Mouse (Mus musculus) forebrain, embryonic 13.5 days (tissue): ENCODE results near the gene Muc13. TPM values are rescaled to one million over a fixed set of nuclear protein-coding genes. Genes with fewer than 3 reads are reported as not detected.
A peak's percentile ranks its signal among the peaks of the same experiment; 100 is the strongest.

Source experiments
- ATAC-seq: fragments of 200-750 bp; cut with Nextera tagmentation; 2 replicates; pipeline ENCODE4 v1.8.0; 2017
- H3K27ac ChIP-seq: fragments of 300-500 bp; sonication (generic); 2 replicates; pipeline ENCODE4 v1.5.1; 2015; ENCODE audit warnings: inconsistent platforms, mild to moderate bottlenecking, moderate library complexity
- H3K27me3 ChIP-seq: fragments of 300-500 bp; sonication (generic); 2 replicates; pipeline ENCODE4 v1.6.1; 2015; ENCODE audit warnings: mild to moderate bottlenecking, inconsistent platforms
- H3K36me3 ChIP-seq: fragments of 300-500 bp; sonication (generic); 2 replicates; pipeline ENCODE4 v1.6.1; 2015; ENCODE audit warnings: mild to moderate bottlenecking, inconsistent platforms; ENCODE audit not compliant: poor library complexity, severe bottlenecking
- H3K4me1 ChIP-seq: fragments of 300-500 bp; sonication (generic); 2 replicates; pipeline ENCODE4 v1.6.1; 2015; ENCODE audit warnings: inconsistent platforms
- H3K4me2 ChIP-seq: fragments of 300-500 bp; sonication (generic); 2 replicates; pipeline ENCODE4 v1.6.1; 2015; ENCODE audit warnings: inconsistent platforms, mild to moderate bottlenecking, moderate library complexity
- H3K4me3 ChIP-seq: fragments of 300-500 bp; sonication (generic); 2 replicates; pipeline ENCODE4 v1.5.1; 2015; ENCODE audit warnings: mild to moderate bottlenecking, inconsistent platforms
- H3K9ac ChIP-seq: fragments of 300-500 bp; sonication (generic); 2 replicates; pipeline ENCODE4 v1.6.1; 2015; ENCODE audit warnings: mild to moderate bottlenecking, inconsistent platforms
- H3K9me3 ChIP-seq: fragments of 300-500 bp; sonication (generic); replicated peaks from 2 replicates; pipeline ENCODE4 v1.6.1; 2016; ENCODE audit warnings: inconsistent platforms
- WGBS: fragments of 180-500 bp; shearing (Covaris S2); methylation state at CpG from one replicate; pipeline ENCODE4 v1.1.7; 2015; 5-methylcytosine and 5-hydroxymethylcytosine counted together
- polyA plus RNA-seq: library from polyadenylated mRNA; unstranded; fragments of >200 nt; fragmentation: Nextera tagmentation; extraction: Ambion mirVana; gene quantifications from 2 replicates; pipeline ENCODE4 v1.2.1, GENCODE M21; 2015

Muc13 gene
- polyA plus RNA-seq, 1 experiment from 2014 or later: not detected

- Histone ChIP-seq H3K27me3 (peaks cover 68% of the 10 kb centered on the region), H3K9ac (no peak overlapping the region), H3K4me1 (peaks cover 39% of the 10 kb centered on the region), H3K4me2 (peak overlapping the region; percentile 59), H3K36me3 (no peaks in the 10 kb centered on the region), H3K27ac (peak overlapping the region; percentile 55; the same call in 1 of the 2 replicates), H3K4me3 (peak overlapping the region; percentile 21), H3K9me3 (no peaks in the 10 kb centered on the region)
- WGBS: 1% methylated on average over 21 of the region's 21 CpGs
- peak; percentile 76 for ATAC-seq
Measured at GRCm38 (mm10) chr16:33832728-33833428, 39.0 kb downstream of the Muc13 start.

GRCm38 (mm10) chr16:33833429-33833753 lies 39.6 kb downstream of the Muc13 start:
- H3K9me3 ChIP-seq: no peaks in the 10 kb centered on the region
- no peak overlapping the region for H3K9ac ChIP-seq
- H3K4me3 ChIP-seq: peak overlapping the region; percentile 21; the same call in 1 of the 2 replicates
- H3K36me3 ChIP-seq: no peaks in the 10 kb centered on the region
- peaks cover 63% of the 10 kb centered on the region for H3K27me3 ChIP-seq
- H3K27ac ChIP-seq: peak overlapping the region; percentile 55
- ATAC-seq: no peak; the same call in 1 of the 2 replicates
- H3K4me1 ChIP-seq: peaks cover 39% of the 10 kb centered on the region
- 5% methylated on average over 5 of the region's 5 CpGs for WGBS
- H3K4me2 ChIP-seq: peak overlapping the region; percentile 59

- Histone ChIP-seq H3K4me2 (peak overlapping the region; percentile 59), H3K27ac (peak overlapping the region; percentile 55; the same call in 1 of the 2 replicates), H3K4me1 (peaks cover 39% of the 10 kb centered on the region), H3K9me3 (no peaks in the 10 kb centered on the region), H3K9ac (no peak overlapping the region), H3K4me3 (peak overlapping the region; percentile 21), H3K36me3 (no peaks in the 10 kb centered on the region), H3K27me3 (peaks cover 57% of the 10 kb centered on the region)
- 1% methylated on average over 25 of the region's 25 CpGs for WGBS
- peak; percentile 23; the same call in 1 of the 2 replicates for ATAC-seq
Measured at GRCm38 (mm10) chr16:33833781-33834482, 40.1 kb downstream of the Muc13 start.

GRCm38 (mm10) chr16:33836676-33837075 lies 42.8 kb downstream of the Muc13 start:
- Histone ChIP-seq H3K9me3 (no peaks in the 10 kb centered on the region), H3K9ac (no peak overlapping the region), H3K36me3 (no peaks in the 10 kb centered on the region), H3K4me2 (no peak overlapping the region), H3K27ac (no peak overlapping the region), H3K4me3 (no peak overlapping the region), H3K4me1 (peaks cover 25% of the 10 kb centered on the region), H3K27me3 (peaks cover 34% of the 10 kb centered on the region)
- WGBS: 84% methylated on average over 3 of the region's 3 CpGs
- ATAC-seq: no peak

GRCm38 (mm10) chr16:33837191-33837590 lies 43.4 kb downstream of the Muc13 start:
- Histone ChIP-seq H3K27me3 (peaks cover 29% of the 10 kb centered on the region), H3K9ac (no peak overlapping the region), H3K4me1 (peaks cover 22% of the 10 kb centered on the region), H3K36me3 (no peaks in the 10 kb centered on the region), H3K4me2 (no peak overlapping the region), H3K9me3 (no peaks in the 10 kb centered on the region), H3K27ac (no peak overlapping the region), H3K4me3 (no peak overlapping the region)
- 80% methylated on average over 3 of the region's 3 CpGs for WGBS
- ATAC-seq: no peak

- peaks cover 11% of the 10 kb centered on the region; the same call in 1 of the 2 replicates for H3K27me3 ChIP-seq
- WGBS: 76% methylated on average over 6 of the region's 6 CpGs
Measured at GRCm38 (mm10) chr16:33840616-33841015, 46.8 kb downstream of the Muc13 start.

GRCm38 (mm10) chr16:33842081-33842880 lies 48.4 kb downstream of the Muc13 start:
- no peak overlapping the region for H3K27ac ChIP-seq
- H3K4me1 ChIP-seq: no peaks in the 10 kb centered on the region

More at GRCm38 (mm10) chr16:33840616-33841015, 46.8 kb downstream of the Muc13 start:
- no peak for ATAC-seq
- Histone ChIP-seq H3K9ac (no peak overlapping the region), H3K36me3 (no peaks in the 10 kb centered on the region), H3K4me2 (no peak overlapping the region), H3K4me3 (no peak overlapping the region), H3K4me1 (no peaks in the 10 kb centered on the region), H3K9me3 (no peaks in the 10 kb centered on the region), H3K27ac (no peak overlapping the region)

GRCm38 (mm10) chr16:33844150-33844611 lies 50.3 kb downstream of the Muc13 start:
- H3K4me3 ChIP-seq: no peak overlapping the region
- H3K4me2 ChIP-seq: no peak overlapping the region
- H3K36me3 ChIP-seq: no peaks in the 10 kb centered on the region
- H3K9me3 ChIP-seq: no peaks in the 10 kb centered on the region
- no peak overlapping the region for H3K27ac ChIP-seq
- ATAC-seq: no peak
- H3K4me1 ChIP-seq: no peaks in the 10 kb centered on the region
- H3K27me3 ChIP-seq: no peaks in the 10 kb centered on the region
- H3K9ac ChIP-seq: no peak overlapping the region
- WGBS: 26% methylated on average over 4 of the region's 4 CpGs

More at GRCm38 (mm10) chr16:33842081-33842880, 48.4 kb downstream of the Muc13 start:
- H3K4me2 ChIP-seq: no peak overlapping the region
- no peak overlapping the region for H3K9ac ChIP-seq
- H3K27me3 ChIP-seq: no peaks in the 10 kb centered on the region
- no peak for ATAC-seq
- 31% methylated on average over 12 of the region's 12 CpGs for WGBS
- no peaks in the 10 kb centered on the region for H3K36me3 ChIP-seq
- H3K4me3 ChIP-seq: no peak overlapping the region
- no peaks in the 10 kb centered on the region for H3K9me3 ChIP-seq

GRCm38 (mm10) chr16:33844866-33845265 lies 51.0 kb downstream of the Muc13 start:
- Histone ChIP-seq H3K4me3 (no peak overlapping the region), H3K4me1 (no peaks in the 10 kb centered on the region), H3K27ac (no peak overlapping the region), H3K27me3 (no peaks in the 10 kb centered on the region), H3K9me3 (no peaks in the 10 kb centered on the region), H3K36me3 (no peaks in the 10 kb centered on the region), H3K9ac (no peak overlapping the region), H3K4me2 (no peak overlapping the region)
- ATAC-seq: no peak
- 72% methylated on average over 6 of the region's 6 CpGs for WGBS

GRCm38 (mm10) chr16:33853271-33853670 lies 59.4 kb downstream of the Muc13 start:
- Histone ChIP-seq H3K9ac (no peak overlapping the region), H3K27me3 (no peaks in the 10 kb centered on the region), H3K9me3 (no peaks in the 10 kb centered on the region), H3K4me1 (no peaks in the 10 kb centered on the region), H3K4me2 (no peak overlapping the region), H3K27ac (no peak overlapping the region), H3K4me3 (no peak overlapping the region), H3K36me3 (no peaks in the 10 kb centered on the region)
- ATAC-seq: no peak

GRCm38 (mm10) chr16:33858766-33859165 lies 64.9 kb downstream of the Muc13 start:
- Histone ChIP-seq H3K9ac (no peak overlapping the region), H3K4me2 (no peak overlapping the region), H3K36me3 (no peaks in the 10 kb centered on the region), H3K4me1 (peaks cover 10% of the 10 kb centered on the region), H3K9me3 (no peaks in the 10 kb centered on the region), H3K27me3 (no peaks in the 10 kb centered on the region), H3K27ac (no peak overlapping the region), H3K4me3 (no peak overlapping the region)
- 77% methylated on average over 2 of the region's 2 CpGs for WGBS
- no peak for ATAC-seq

GRCm38 (mm10) chr16:33859380-33859779 lies 65.5 kb downstream of the Muc13 start:
- H3K4me3 ChIP-seq: no peak overlapping the region
- H3K27ac ChIP-seq: no peak overlapping the region
- H3K9me3 ChIP-seq: no peaks in the 10 kb centered on the region
- H3K27me3 ChIP-seq: no peaks in the 10 kb centered on the region
- no peaks in the 10 kb centered on the region for H3K36me3 ChIP-seq
- H3K4me1 ChIP-seq: peaks cover 10% of the 10 kb centered on the region
- H3K4me2 ChIP-seq: no peak overlapping the region
- H3K9ac ChIP-seq: no peak overlapping the region
- WGBS: 71% methylated on average over 5 of the region's 5 CpGs
- no peak; the same call in 1 of the 2 replicates for ATAC-seq
